Mouse (Mus musculus) layer of hippocampus, adult 11-12 months (tissue): Measurements from ENCODE around the gene Dbx2.

ENCODE experiments used
- DNase-seq: peaks from one replicate; pipeline ENCODE4 v3.0.0; 2022; ENCODE audit warnings: low spot score

Gene Dbx2

GRCm38 (mm10) chr15:95622797-95623196, 33.0 kb downstream of the Dbx2 start:
- no peak for DNase-seq

- DNase-seq, result no peak
Observed at GRCm38 (mm10) chr15:95612600-95612999, 43.2 kb downstream of the Dbx2 start.

GRCm38 (mm10) chr15:95601179-95601578, 54.6 kb downstream of the Dbx2 start:
- no peak for DNase-seq

DNA sequence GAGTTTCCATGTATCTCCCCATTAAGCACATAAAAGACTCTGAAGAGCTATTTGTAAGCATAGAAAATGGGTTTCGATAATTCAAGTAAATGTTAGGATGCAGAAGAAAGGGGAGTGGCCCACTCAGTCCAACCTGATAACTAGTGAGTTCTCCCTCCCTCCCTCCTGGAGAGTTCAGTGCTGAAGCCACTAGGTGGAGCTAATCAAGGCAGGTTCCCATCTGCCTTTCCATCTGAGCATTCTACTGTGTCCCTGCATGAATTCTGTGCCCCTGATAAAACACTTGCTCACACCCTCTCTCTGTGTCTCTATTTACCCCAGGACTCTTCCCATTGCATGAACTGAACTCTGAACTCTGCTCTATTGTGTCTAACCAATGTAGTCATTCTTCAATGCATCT, 57.1 kb downstream of the Dbx2 start:
- DNase-seq, result peak; percentile 26

DNA sequence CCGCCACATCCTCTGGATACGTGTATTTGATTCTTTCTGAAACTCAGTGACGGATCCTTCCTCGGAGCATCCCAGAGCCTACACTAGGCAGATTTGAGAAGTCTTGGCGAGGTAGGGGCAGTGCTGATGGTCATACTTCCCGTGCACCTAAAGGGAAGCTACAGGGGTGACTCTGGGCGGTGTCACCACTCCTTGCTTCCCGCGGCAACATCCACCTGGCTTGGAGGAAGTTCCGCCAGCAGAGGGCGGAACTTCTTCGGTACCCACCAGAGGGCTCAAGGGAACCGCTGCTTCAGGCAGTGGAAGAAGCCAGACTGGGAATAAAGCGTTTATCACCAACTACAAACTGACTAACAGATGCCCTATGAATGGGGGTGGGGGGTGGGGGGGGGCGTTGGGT, 68.9 kb downstream of the Dbx2 start:
- DNase-seq, result no peak

- no peak for DNase-seq
Observed at GRCm38 (mm10) chr15:95584891-95585290, 70.9 kb downstream of the Dbx2 start.

DNA sequence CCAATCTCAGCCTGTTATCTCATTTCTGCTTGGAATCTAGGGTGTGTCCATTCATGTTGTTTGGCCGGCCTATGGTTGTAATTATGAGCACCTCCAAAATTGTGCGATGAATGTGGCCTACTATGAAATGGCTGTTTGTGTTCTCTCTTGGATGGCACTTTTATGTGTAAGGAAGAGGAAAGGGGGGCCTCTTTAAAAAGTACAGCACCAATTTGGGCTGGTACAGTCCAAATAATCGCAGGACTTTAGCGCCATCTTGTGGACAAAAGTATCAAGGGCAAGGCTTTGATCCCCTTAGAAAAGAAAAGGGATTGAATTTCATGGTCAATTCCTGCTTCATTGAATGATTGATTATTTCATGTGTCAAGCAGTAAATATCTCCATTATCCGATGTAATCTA, 81.1 kb downstream of the Dbx2 start:
- DNase-seq, result peak; percentile 72
